In the genomic region with DNA sequence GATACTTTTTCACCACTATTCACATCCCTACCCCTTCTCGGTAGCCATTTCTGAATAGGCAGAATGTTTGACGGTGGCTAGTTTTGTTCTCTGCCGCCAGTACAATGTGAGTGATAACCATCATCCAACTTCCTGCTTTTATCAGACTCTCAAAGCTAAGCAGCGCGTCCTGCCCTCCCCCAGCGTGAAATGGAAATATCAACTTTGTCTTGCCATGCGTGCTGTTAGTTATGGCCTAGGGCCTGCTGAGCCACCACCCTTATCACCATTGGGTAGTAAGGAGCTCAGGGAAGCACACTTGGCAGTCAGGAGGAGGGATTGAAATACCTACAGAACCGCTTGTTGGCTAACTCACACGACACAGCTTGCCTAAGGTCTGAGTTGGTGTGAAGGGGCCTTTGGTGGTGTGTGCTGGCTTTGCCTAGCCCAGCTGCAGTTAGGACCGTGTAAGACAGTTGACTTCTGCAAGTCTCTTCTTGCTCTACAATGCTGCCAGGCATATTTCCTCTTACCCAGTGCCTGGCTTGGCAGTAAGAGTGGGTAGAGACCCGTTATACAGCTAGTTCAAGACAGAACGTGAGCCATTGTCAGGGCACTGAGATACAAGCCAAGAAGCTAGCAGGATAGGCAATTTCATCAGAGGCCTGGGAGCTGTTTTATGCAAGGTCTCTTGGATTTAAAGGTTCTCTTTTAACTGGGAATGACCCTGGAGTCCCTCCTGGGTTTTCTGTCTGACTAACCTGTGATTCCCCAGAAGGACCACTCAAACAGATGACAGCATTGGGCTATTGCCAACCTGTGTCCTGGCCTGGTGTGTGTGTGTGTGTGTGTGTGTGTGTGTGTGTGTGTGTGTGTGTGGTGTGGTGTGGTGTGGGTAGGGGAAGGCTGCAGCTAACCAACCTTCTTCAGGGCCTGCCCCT, we compare ENCODE assay signal across 8 mouse cellular contexts. TPM values are rescaled to one million over a fixed set of nuclear protein-coding genes. Genes with fewer than 3 reads are reported as not detected.
A peak's percentile ranks its signal among the peaks of the same experiment; 100 is the strongest.
DNase-seq lines count a peak whose midpoint lies in the region; ATAC-seq and TF ChIP-seq lines count a peak whose summit lies in the region.

No protein-coding gene starts in this region.

- peak overlapping the region; percentile 79; the same call in 1 of the 2 replicates for H3K4me2 ChIP-seq in kidney, embryonic 14.5 days (replicated peaks; ENCODE audit: low read depth, low read length)
- H3K4me2 ChIP-seq in heart, embryonic 12.5 days = peak overlapping the region; percentile 72
- H3K4me2 ChIP-seq in liver, embryonic 13.5 days = peak overlapping the region; percentile 91

- no peak overlapping the region; the same call in 1 of the 2 replicates for H3K4me3 ChIP-seq in kidney, embryonic 14.5 days (ENCODE audit: low read length)
- 0 out of 2 replicates have a peak overlapping the region, but pooled peaks have one; percentile 5 for H3K4me3 ChIP-seq in heart, embryonic 12.5 days
- no peak overlapping the region for H3K4me3 ChIP-seq in liver, embryonic 13.5 days (replicated peaks)
- peak overlapping the region; percentile 36 for H3K4me3 ChIP-seq in olfactory bulb, adult 2 months (ENCODE audit: insufficient read depth, low read depth, low read length)

- 59% methylated on average over 12 of the region's 12 CpGs for WGBS in kidney, embryonic 14.5 days
- 43% methylated on average over 12 of the region's 12 CpGs for WGBS in heart, embryonic 12.5 days
- 32% methylated on average over 12 of the region's 12 CpGs for WGBS in liver, embryonic 13.5 days (ENCODE audit: insufficient replicate concordance)
- WGBS in olfactory bulb, adult 2 months = 15% methylated on average over 12 of the region's 12 CpGs

- no peak overlapping the region for H3K27ac ChIP-seq in kidney, embryonic 14.5 days (ENCODE audit: low read depth, low read length)
- H3K27ac ChIP-seq in heart, embryonic 12.5 days (ENCODE audit: poor library complexity, severe bottlenecking) = peak overlapping the region; percentile 90
- no peak overlapping the region; the same call in 1 of the 2 replicates for H3K27ac ChIP-seq in liver, embryonic 13.5 days
- peak overlapping the region; percentile 76 for H3K27ac ChIP-seq in olfactory bulb, adult 2 months (ENCODE audit: insufficient read depth, low read depth, low read length)

- no peak for TF ChIP-seq POLR2A in olfactory bulb, adult 2 months (IDR thresholded peaks at IDR 0.05; ENCODE audit: insufficient read depth, low read depth, low read length)

- H3K9ac ChIP-seq in kidney, embryonic 14.5 days (ENCODE audit: low read depth, low read length) = no peak overlapping the region
- H3K9ac ChIP-seq in heart, embryonic 12.5 days = no peak overlapping the region
- H3K9ac ChIP-seq in liver, embryonic 13.5 days = no peak overlapping the region

- H3K36me3 ChIP-seq in kidney, embryonic 14.5 days (ENCODE audit: control insufficient read depth, insufficient read depth, low read length) = no peaks in the 10 kb centered on the region; the same call in 1 of the 2 replicates
- H3K36me3 ChIP-seq in heart, embryonic 12.5 days = no peaks in the 10 kb centered on the region
- H3K36me3 ChIP-seq in liver, embryonic 13.5 days = no peaks in the 10 kb centered on the region

- no peak for ATAC-seq in kidney, embryonic 14.5 days (ENCODE audit: low FRiP score, low TSS enrichment)
- ATAC-seq in heart, embryonic 12.5 days (ENCODE audit: insufficient number of reproducible peaks, low FRiP score) = no peak
- ATAC-seq in liver, embryonic 13.5 days (ENCODE audit: low read depth) = no peak

- peaks cover 64% of the 10 kb centered on the region for H3K4me1 ChIP-seq in kidney, embryonic 14.5 days (ENCODE audit: control insufficient read depth, insufficient read depth, low read length)
- H3K4me1 ChIP-seq in heart, embryonic 12.5 days (replicated peaks) = peaks cover 70% of the 10 kb centered on the region
- H3K4me1 ChIP-seq in liver, embryonic 13.5 days (replicated peaks) = peaks cover 78% of the 10 kb centered on the region
- peaks cover 46% of the 10 kb centered on the region for H3K4me1 ChIP-seq in olfactory bulb, adult 2 months (ENCODE audit: control insufficient read depth, insufficient read depth, low read length)

- TF ChIP-seq CTCF in olfactory bulb, adult 2 months (IDR thresholded peaks at IDR 0.05; ENCODE audit: insufficient read depth, low read depth, low read length) = no peak

- H3K9me3 ChIP-seq in kidney, embryonic 14.5 days (ENCODE audit: control insufficient read depth, low read length) = no peaks in the 10 kb centered on the region
- H3K9me3 ChIP-seq in heart, embryonic 12.5 days (replicated peaks) = no peaks in the 10 kb centered on the region
- H3K9me3 ChIP-seq in liver, embryonic 13.5 days (replicated peaks) = no peaks in the 10 kb centered on the region

- no peaks in the 10 kb centered on the region for H3K27me3 ChIP-seq in kidney, embryonic 14.5 days (ENCODE audit: control insufficient read depth, insufficient read depth, low read length)
- H3K27me3 ChIP-seq in heart, embryonic 12.5 days (replicated peaks) = no peaks in the 10 kb centered on the region
- no peaks in the 10 kb centered on the region for H3K27me3 ChIP-seq in liver, embryonic 13.5 days

- DNase-seq in kidney, postnatal 10 days = no peak
- DNase-seq in adrenal gland, postnatal 25 days = peak; percentile 24
- peak; percentile 13 for DNase-seq in liver, embryonic 13.5 days
- no peak for DNase-seq in spleen, adult 12 weeks (ENCODE audit: low spot score)
- DNase-seq in layer of hippocampus, postnatal 10 days (ENCODE audit: low spot score in 2 of 2) = no peak

RNA-seq across cellular contexts. Expression of a gene that starts 3.0 kb away (rescaled TPM):
- 145 and 179 TPM in 2 replicates for polyA plus RNA-seq in kidney, embryonic 14.5 days (2014; fragmentation: Nextera tagmentation; extraction: Ambion mirVana)
- total RNA-seq in adrenal gland, postnatal 25 days (2021) = 453 and 521 TPM in 2 replicates
- polyA plus RNA-seq in heart, embryonic 12.5 days (2016; fragmentation: Nextera tagmentation; extraction: Ambion mirVana) = 261 TPM in 2 replicates
- polyA plus RNA-seq in liver, embryonic 13.5 days (2015; fragmentation: Nextera tagmentation; extraction: Ambion mirVana) = 38.3 and 39.7 TPM in 2 replicates
- polyA plus RNA-seq in olfactory bulb, adult 2 months (2012; ENCODE audit: insufficient read depth, insufficient read length, low replicate concordance, missing spikeins) = not detected in 2 replicates
- total RNA-seq in layer of hippocampus, postnatal 10 days (2021) = 100 to 1,000 TPM; 262 to 270 TPM

RNA-seq across cellular contexts. Expression of a gene that starts 31.2 kb away (rescaled TPM):
- polyA plus RNA-seq in kidney, embryonic 14.5 days (2014; fragmentation: Nextera tagmentation; extraction: Ambion mirVana) = 0.85 and 1.7 TPM in 2 replicates
- 0.27 TPM in 1 of 2 replicates, not detected in the other for total RNA-seq in adrenal gland, postnatal 25 days (2021)
- 0.08 TPM in 1 of 2 replicates, not detected in the other for polyA plus RNA-seq in heart, embryonic 12.5 days (2016; fragmentation: Nextera tagmentation; extraction: Ambion mirVana)
- not detected in 2 replicates for polyA plus RNA-seq in liver, embryonic 13.5 days (2015; fragmentation: Nextera tagmentation; extraction: Ambion mirVana)
- not detected in 2 replicates for polyA plus RNA-seq in olfactory bulb, adult 2 months (2012; ENCODE audit: insufficient read depth, insufficient read length, low replicate concordance, missing spikeins)
- total RNA-seq in layer of hippocampus, postnatal 10 days (2021) = 1 to 10 TPM; 4.6 to 4.9 TPM

Comparison
In these comparisons a context has a peak if more than half of its experiments do, and no peak if none do; other contexts are left out.
1. H3K27ac ChIP-seq: peak in heart, embryonic 12.5 days (single experiment) and olfactory bulb, adult 2 months (single experiment); none in kidney, embryonic 14.5 days (single experiment) and liver, embryonic 13.5 days (single experiment).
2. H3K4me3 ChIP-seq: peak in heart, embryonic 12.5 days (single experiment) and olfactory bulb, adult 2 months (single experiment); none in kidney, embryonic 14.5 days (single experiment) and liver, embryonic 13.5 days (single experiment).
3. DNase-seq: peak in adrenal gland, postnatal 25 days (single experiment) and liver, embryonic 13.5 days (single experiment); none in kidney, postnatal 10 days (single experiment), spleen, adult 12 weeks (single experiment) and layer of hippocampus, postnatal 10 days (0 of 2).
4. Peak in every context shown above with its lines, with median percentiles within 50 percentile points of each other: H3K4me2 ChIP-seq.